Mouse (Mus musculus) liver, adult 2 months (tissue): Measurements from ENCODE around the gene Tsc1.

ENCODE experiments used
- CTCF ChIP-seq: fragments of 200-500 bp; IDR thresholded peaks from 2 replicates; pipeline ENCODE4 v1.5.1; 2011; ENCODE audit warnings: low read depth, low read length, control low read depth
- POLR2A ChIP-seq: fragments of 200-500 bp; IDR thresholded peaks from 2 replicates; pipeline ENCODE4 v1.6.1; 2011; ENCODE audit warnings: low read length, control low read depth; ENCODE audit not compliant: insufficient read depth; ENCODE audit errors: extremely low read depth

- no peak for TF ChIP-seq CTCF
- TF ChIP-seq POLR2A, result no peak
These were observed 22.2 kb upstream of the Tsc1 start for GRCm38 (mm10) chr2:28618777-28619336.
